Mouse (Mus musculus) forebrain, postnatal 0 days (tissue): ENCODE data around the gene Gramd4. TPM values are rescaled to one million over a fixed set of nuclear protein-coding genes. Genes with fewer than 3 reads are reported as not detected.

ENCODE experiments used
- ATAC-seq: fragments of 200-750 bp; cut with Nextera tagmentation; 2 replicates; pipeline ENCODE4 v1.8.0; 2017; ENCODE audit warnings: mild to moderate bottlenecking, moderate library complexity
- DNase-seq: peaks from one replicate; pipeline ENCODE4 v3.0.0-alpha.2; 2015
- H3K27ac ChIP-seq: fragments of 300-500 bp; sonication (generic); 2 replicates; pipeline ENCODE4 v1.5.1; 2014; ENCODE audit warnings: low read depth, mild to moderate bottlenecking, antibody characterized with exemption, low read length, moderate library complexity, mixed read lengths
- H3K27me3 ChIP-seq: fragments of 300-500 bp; sonication (generic); 2 replicates; pipeline ENCODE4 v1.6.1; 2014; ENCODE audit warnings: mild to moderate bottlenecking, low read length, mixed read lengths; ENCODE audit not compliant: insufficient read depth
- H3K36me3 ChIP-seq: fragments of 300-500 bp; sonication (generic); 2 replicates; pipeline ENCODE4 v1.6.1; 2014; ENCODE audit warnings: mild to moderate bottlenecking, moderate library complexity; ENCODE audit not compliant: insufficient read depth
- H3K4me1 ChIP-seq: fragments of 300-500 bp; sonication (generic); 2 replicates; pipeline ENCODE4 v1.6.1; 2014; ENCODE audit warnings: antibody characterized with exemption; ENCODE audit not compliant: insufficient read depth
- H3K4me2 ChIP-seq: fragments of 300-500 bp; sonication (generic); 2 replicates; pipeline ENCODE4 v1.6.1; 2014; ENCODE audit warnings: low read depth, mild to moderate bottlenecking, moderate library complexity
- H3K4me3 ChIP-seq: fragments of 300-500 bp; sonication (generic); 2 replicates; pipeline ENCODE4 v1.5.1; 2014; ENCODE audit warnings: low read depth, low read length, mixed read lengths
- H3K9ac ChIP-seq: fragments of 300-500 bp; sonication (generic); 2 replicates; pipeline ENCODE4 v1.6.1; 2014; ENCODE audit warnings: mild to moderate bottlenecking
- H3K9me3 ChIP-seq: fragments of 300-500 bp; sonication (generic); 2 replicates; pipeline ENCODE4 v1.6.1; 2016; ENCODE audit warnings: low read length
- CTCF ChIP-seq: sonication (generic); IDR thresholded peaks from 2 replicates; pipeline ENCODE4 v1.5.1; 2016; ENCODE audit warnings: antibody characterized with exemption, control low read depth, low read depth
- WGBS: fragments of 180-500 bp; shearing (Covaris S2); extraction: QIAGEN DNeasy Blood & Tissue Kit; methylation state at CpG from one replicate; pipeline ENCODE4 v1.1.7; 2014; 5-methylcytosine and 5-hydroxymethylcytosine counted together
- polyA plus RNA-seq: library from polyadenylated mRNA; unstranded; fragments of >200 nt; fragmentation: Nextera tagmentation; extraction: Ambion mirVana; gene quantifications from 2 replicates; pipeline ENCODE4 v1.2.1, GENCODE M21; 2015
- total RNA-seq: library from RNA; depleted of rRNA; stranded (reverse); fragments of >200 nt; gene quantifications from 2 replicates; pipeline ENCODE4 v1.2.3, GENCODE M21; 2014

Gene Gramd4
- total and polyA plus RNA-seq, 2 experiments from 2014 or later = 28.8 to 57.0 TPM

DNA sequence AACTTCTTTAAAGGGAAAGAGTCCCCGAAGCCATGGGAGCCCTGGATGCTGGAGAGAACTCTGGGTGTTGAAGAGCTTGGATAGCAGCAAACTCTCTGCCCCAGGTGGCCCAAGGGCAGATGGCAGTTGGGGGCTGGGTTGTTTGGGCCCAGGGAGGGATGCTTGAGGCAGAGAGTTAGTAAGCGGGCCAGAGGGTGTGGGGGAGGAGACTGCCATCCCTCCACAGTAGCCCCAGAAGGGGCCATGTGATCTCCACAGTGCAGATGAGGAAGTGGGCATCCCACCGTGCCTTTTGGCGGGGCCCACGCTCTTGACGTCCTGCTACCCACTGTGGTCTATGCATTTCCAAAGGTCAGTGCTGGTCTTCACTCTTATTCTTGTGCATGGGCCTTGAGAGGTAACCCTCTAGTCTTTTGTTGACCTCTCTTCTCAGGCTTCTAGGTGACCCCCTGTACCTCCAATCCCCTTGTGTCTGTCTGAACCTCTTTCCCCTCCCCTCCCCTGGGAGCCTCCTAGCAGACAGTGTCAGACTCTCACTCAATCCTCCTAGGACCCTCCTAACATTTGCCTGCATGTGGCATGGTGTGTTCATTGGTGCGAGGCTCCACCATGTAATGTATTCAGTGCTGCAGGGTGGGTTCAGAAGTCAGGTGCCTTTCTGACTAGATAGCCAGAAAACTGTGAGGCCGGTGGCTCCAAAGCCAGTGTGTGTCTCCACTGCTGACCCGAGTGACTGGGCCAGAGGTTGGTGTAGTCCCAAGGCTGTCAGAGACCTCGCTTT, 11.7 kb downstream of the Gramd4 start:
- Histone ChIP-seq H3K27me3 (no peaks in the 10 kb centered on the region), H3K9me3 (no peaks in the 10 kb centered on the region), H3K9ac (no peak overlapping the region), H3K4me3 (no peak overlapping the region), H3K4me2 (no peak overlapping the region), H3K27ac (no peak overlapping the region), H3K4me1 (0 out of 2 replicates have a peak, but pooled peaks cover 3% of the 10 kb centered on the region), H3K36me3 (no peaks in the 10 kb centered on the region)
- DNase-seq = no peak
- TF ChIP-seq CTCF = no peak
- 84% methylated on average over 10 of the region's 10 CpGs for WGBS
- ATAC-seq = no peak

- Histone ChIP-seq H3K9ac (no peak overlapping the region), H3K36me3 (no peaks in the 10 kb centered on the region), H3K27ac (peak overlapping the region; percentile 24), H3K4me2 (no peak overlapping the region), H3K4me1 (0 out of 2 replicates have a peak, but pooled peaks cover 3% of the 10 kb centered on the region), H3K4me3 (no peak overlapping the region), H3K9me3 (no peaks in the 10 kb centered on the region), H3K27me3 (no peaks in the 10 kb centered on the region)
- no peak for TF ChIP-seq CTCF
- ATAC-seq (peak; percentile 75), DNase-seq (no peak)
- 17% methylated on average over 11 of the region's 11 CpGs for WGBS
Measured at GRCm38 (mm10) chr15:86070368-86070767, 12.9 kb downstream of the Gramd4 start.

DNA sequence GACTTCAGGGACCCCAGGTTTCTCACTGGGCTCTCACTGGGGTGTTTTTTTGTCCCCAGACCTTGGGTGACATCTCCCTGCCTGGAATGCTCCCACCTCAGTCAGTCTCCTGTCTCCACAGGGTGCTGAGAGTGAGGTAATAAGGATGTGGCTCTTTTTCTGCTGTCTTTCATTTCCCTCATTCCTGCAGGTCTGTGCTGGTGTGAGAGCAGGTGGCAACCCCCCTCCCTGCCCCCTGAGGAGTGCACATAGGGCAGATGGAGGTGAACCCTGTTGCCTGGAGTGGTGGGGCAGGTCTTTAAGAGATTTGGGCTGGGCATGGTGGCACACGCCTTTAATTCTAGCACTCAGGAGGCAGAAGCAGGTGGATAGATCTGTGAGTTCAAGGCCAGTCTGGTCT, 13.7 kb downstream of the Gramd4 start:
- H3K27me3 ChIP-seq = no peaks in the 10 kb centered on the region
- no peak overlapping the region for H3K4me3 ChIP-seq
- no peak for DNase-seq
- H3K9me3 ChIP-seq = no peaks in the 10 kb centered on the region
- no peak overlapping the region for H3K9ac ChIP-seq
- H3K4me1 ChIP-seq = 0 out of 2 replicates have a peak, but pooled peaks cover 3% of the 10 kb centered on the region
- TF ChIP-seq CTCF = no peak
- H3K36me3 ChIP-seq = no peaks in the 10 kb centered on the region
- 85% methylated on average over 1 of the region's 1 CpGs for WGBS
- H3K4me2 ChIP-seq = no peak overlapping the region
- ATAC-seq = no peak
- H3K27ac ChIP-seq = 0 out of 2 replicates have a peak overlapping the region, but pooled peaks have one; percentile 24

DNA sequence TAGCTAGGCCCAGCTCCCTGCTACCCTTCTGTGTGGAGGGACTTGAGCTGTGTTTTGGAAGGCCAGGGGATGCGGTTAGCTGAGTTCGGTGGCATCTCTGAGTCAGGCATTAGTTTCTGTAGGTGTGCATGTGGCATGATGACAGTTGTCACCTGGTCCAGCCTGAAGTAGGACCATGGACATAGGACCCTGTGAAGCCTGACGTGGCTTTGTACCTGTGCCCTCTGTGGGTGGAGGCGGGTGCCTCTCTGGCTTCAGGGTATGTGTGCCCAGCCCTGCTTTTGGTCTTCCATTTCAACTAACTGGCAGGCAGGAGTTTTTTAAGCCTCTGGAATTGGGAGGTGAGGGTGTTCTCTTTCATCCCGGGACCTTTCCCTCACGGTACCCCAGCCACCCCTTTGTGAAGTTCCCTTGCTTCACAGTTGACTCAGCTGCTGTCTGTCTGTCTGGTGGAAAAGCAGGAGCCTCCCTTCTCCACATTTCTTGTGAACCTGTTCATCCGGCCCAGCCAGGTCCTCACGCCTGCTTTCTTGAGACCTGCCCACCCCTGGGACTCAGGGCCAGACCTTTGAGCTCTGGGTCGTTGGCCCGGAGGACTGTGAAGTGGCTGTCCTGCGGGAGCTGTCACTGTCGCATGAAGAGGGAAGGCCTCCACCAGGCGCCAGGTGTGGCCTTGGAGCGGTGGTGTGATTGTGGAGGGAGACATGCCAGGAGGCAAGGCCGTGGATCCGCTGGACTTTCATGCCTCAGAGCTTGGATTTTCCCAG, 16.9 kb downstream of the Gramd4 start:
- no peak for DNase-seq

GRCm38 (mm10) chr15:86075305-86076047, 18.0 kb downstream of the Gramd4 start:
- TF ChIP-seq CTCF = no peak
- no peak overlapping the region for H3K9ac ChIP-seq
- no peaks in the 10 kb centered on the region for H3K9me3 ChIP-seq
- no peak overlapping the region for H3K4me2 ChIP-seq
- H3K27ac ChIP-seq = no peak overlapping the region
- ATAC-seq = no peak
- WGBS = 93% methylated on average over 20 of the region's 20 CpGs
- H3K4me3 ChIP-seq = no peak overlapping the region
- DNase-seq = no peak
- no peaks in the 10 kb centered on the region for H3K27me3 ChIP-seq
- 0 out of 2 replicates have a peak, but pooled peaks cover 3% of the 10 kb centered on the region for H3K4me1 ChIP-seq
- no peaks in the 10 kb centered on the region for H3K36me3 ChIP-seq

More for the DNA sequence above, 16.9 kb downstream of the Gramd4 start:
- H3K4me1 ChIP-seq = 0 out of 2 replicates have a peak, but pooled peaks cover 3% of the 10 kb centered on the region
- no peak overlapping the region for H3K9ac ChIP-seq
- H3K4me3 ChIP-seq = no peak overlapping the region
- no peaks in the 10 kb centered on the region for H3K27me3 ChIP-seq
- no peak overlapping the region for H3K27ac ChIP-seq
- no peaks in the 10 kb centered on the region for H3K9me3 ChIP-seq
- 91% methylated on average over 16 of the region's 16 CpGs for WGBS
- H3K36me3 ChIP-seq = no peaks in the 10 kb centered on the region
- ATAC-seq = no peak
- no peak for TF ChIP-seq CTCF
- no peak overlapping the region for H3K4me2 ChIP-seq

GRCm38 (mm10) chr15:86076048-86076315, 18.5 kb downstream of the Gramd4 start:
- Histone ChIP-seq H3K4me2 (no peak overlapping the region), H3K27me3 (no peaks in the 10 kb centered on the region), H3K4me1 (0 out of 2 replicates have a peak, but pooled peaks cover 3% of the 10 kb centered on the region), H3K9me3 (no peaks in the 10 kb centered on the region), H3K4me3 (no peak overlapping the region), H3K27ac (no peak overlapping the region), H3K9ac (no peak overlapping the region), H3K36me3 (no peaks in the 10 kb centered on the region)
- ATAC-seq (no peak), DNase-seq (no peak)
- WGBS = 87% methylated on average over 2 of the region's 2 CpGs
- no peak for TF ChIP-seq CTCF
